Mouse (Mus musculus) ES-E14 (cell line): Measurements from ENCODE around the gene Tmem100.

Experiments
- HCFC1 ChIP-seq: IDR thresholded peaks from 2 replicates; pipeline ENCODE4 v1.6.1; 2012; ENCODE audit warnings: low read length, inconsistent platforms, borderline replicate concordance; ENCODE audit not compliant: insufficient read depth
- MAFK ChIP-seq: IDR thresholded peaks from 2 replicates; pipeline ENCODE4 v1.6.1; 2014; ENCODE audit warnings: mild to moderate bottlenecking, low read depth, low read length, inconsistent platforms; ENCODE audit not compliant: insufficient read depth
- ZC3H11A ChIP-seq: IDR thresholded peaks from 2 replicates; pipeline ENCODE4 v1.6.1; 2012; ENCODE audit warnings: low read depth, mild to moderate bottlenecking, inconsistent platforms, low read length, borderline replicate concordance
- ZNF384 ChIP-seq: IDR thresholded peaks from 2 replicates; pipeline ENCODE4 v1.6.1; 2012; ENCODE audit warnings: low read depth, low read length, inconsistent platforms

DNA sequence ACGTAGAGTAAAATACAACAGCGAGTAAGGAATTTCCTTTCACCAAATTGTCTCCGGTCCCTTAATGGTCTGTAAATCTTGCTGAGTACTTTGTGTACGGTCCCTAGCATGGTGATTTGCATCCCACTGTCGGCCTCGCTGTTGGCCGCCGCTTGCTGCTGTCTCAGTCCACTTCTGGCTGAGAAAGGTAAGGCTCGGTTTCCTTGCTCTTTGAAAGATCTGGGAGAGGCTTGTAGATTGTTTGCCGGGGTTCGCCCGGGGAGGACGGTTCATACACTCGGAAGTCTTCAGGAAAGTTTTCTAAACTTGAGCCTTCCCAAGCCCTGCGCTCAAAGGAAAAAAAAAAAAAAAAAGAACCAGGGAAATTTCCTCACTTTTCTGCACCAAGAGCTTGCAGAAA lies 409 bp downstream of the Tmem100 start:
- TF ChIP-seq HCFC1 (no peak), ZC3H11A (no peak), MAFK (no peak), ZNF384 (peak; percentile 87)
